Mouse (Mus musculus) adrenal gland, postnatal 25 days (tissue): ENCODE data around the gene Rbms3. TPM values are rescaled to one million over a fixed set of nuclear protein-coding genes. Genes with fewer than 3 reads are reported as not detected.

Source experiments
- DNase-seq: peaks from one replicate; pipeline ENCODE4 v3.0.0; 2021; ENCODE audit warnings: mixed read lengths
- total RNA-seq: library from RNA; stranded (reverse); gene quantifications from 2 replicates; pipeline ENCODE4 v1.2.3, GENCODE M21; 2021

The Rbms3 gene
- total RNA-seq, 1 experiment from 2014 or later, result 26.5 TPM

GRCm38 (mm10) chr9:116831386-116831785 is 798.3 kb downstream of the Rbms3 start:
- DNase-seq, result no peak

GRCm38 (mm10) chr9:116829929-116830328 is 799.8 kb downstream of the Rbms3 start:
- DNase-seq, result no peak

GRCm38 (mm10) chr9:116821601-116822000 is 808.1 kb downstream of the Rbms3 start:
- no peak for DNase-seq

DNA sequence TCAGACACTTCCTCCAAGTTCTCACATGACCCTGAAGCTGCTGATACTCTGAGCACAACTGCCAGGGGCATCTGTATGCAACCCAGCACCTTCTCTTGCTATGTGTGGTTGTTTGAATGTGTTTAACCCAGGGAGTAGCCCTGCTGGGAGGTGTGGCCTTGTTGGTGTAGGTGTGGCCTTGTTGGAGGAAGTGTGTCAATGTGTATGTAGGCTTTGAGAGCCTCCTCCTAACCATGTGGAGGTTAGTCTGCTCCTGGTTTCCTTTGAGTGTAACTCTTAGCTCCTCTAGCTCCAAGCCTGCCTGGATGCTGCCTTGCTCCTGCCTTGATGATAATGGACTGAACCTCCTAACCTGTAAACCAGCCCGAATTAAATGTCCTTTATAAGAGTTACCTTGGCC is 812.5 kb downstream of the Rbms3 start:
- DNase-seq, result no peak

DNA sequence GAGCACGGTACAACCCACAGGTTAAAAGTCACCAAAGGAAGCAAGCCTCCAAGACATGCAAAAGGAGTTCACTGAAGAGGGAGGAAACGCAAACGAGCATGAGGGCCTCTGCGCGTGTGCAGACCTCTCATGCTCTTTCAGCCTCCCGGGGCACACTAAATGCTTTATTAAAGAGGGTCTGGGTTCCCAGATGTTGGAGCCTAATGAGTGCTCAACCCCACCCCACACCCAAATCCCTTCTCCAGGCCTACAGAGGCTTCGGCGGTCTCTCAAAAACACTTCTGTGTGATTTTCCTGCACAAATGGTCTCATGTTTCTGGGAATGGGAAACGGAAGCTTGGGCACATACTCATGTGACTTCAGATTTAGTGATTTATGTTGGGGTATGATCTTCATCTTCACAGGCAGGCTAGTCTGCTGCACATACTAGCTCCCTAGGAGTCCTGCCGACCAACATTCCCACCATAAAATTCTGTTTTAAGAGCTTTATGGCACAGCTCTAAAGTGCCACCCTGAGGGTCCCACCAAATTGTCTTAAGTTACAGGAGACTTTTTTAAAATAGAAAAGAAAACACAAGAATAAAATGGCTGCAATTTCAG is 815.1 kb downstream of the Rbms3 start:
- no peak for DNase-seq

DNA sequence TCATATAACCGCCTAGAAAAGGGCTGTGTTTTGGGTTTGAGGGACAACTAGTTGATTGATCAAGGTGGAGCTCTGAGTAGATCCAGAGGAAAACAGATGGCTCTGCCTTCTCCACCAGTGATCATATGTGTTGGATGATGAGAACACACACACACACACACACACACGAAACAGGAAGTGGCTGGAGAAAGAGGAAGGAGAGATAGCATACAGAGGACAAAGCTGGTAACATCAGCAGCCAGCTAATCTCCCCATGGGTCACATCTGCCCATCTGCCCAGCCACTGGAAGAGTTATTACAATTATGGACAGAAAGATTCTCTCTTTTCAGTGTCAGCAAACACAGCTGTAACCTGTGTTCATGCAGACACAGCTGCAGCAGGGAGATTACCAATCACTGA is 816.3 kb downstream of the Rbms3 start:
- no peak for DNase-seq

- DNase-seq, result no peak
These were observed 820.5 kb downstream of the Rbms3 start for GRCm38 (mm10) chr9:116809260-116809659.

DNA sequence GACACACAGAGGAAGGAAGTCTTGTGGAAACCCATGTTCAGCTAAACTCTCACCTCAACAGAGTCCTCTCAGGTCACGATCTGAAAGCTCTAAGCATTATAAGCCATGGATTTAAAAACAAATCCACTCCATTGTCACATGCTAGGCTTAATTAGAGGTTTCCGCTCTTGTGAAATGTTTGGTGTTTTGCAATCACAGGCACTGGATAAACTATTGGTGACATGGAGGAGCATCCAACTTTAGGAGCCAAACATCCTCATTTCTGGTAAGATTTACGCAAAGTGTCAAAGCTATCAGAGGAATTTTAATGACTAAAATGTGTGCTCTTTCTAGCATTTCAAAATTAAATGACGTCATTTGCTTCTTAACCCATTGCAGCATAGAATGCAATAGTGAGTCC is 821.3 kb downstream of the Rbms3 start:
- DNase-seq, result no peak

- no peak for DNase-seq
These were observed 822.3 kb downstream of the Rbms3 start for GRCm38 (mm10) chr9:116807166-116808081.

GRCm38 (mm10) chr9:116803292-116803731 is 826.4 kb downstream of the Rbms3 start:
- no peak for DNase-seq

DNA sequence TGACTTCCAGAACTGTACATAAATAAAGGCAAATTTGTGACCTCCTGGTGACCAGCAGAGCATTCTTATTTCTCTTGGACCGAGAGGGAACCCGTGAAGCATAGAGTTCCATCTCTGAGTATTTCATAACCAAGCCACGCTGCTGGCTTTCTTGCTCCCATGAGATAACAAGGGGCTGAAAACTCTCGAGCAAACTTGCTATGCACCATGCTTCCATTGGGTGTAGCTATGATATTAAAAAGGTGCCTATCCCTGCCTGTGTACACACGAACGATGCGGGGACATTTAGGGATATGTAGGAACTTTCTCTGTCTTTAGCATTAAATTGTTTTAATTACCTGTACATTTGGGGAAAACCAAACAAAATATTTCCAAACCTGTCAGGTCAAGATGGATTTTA is 827.1 kb downstream of the Rbms3 start:
- DNase-seq, result no peak

- DNase-seq, result no peak
These were observed 834.3 kb downstream of the Rbms3 start for GRCm38 (mm10) chr9:116795240-116795955.

DNA sequence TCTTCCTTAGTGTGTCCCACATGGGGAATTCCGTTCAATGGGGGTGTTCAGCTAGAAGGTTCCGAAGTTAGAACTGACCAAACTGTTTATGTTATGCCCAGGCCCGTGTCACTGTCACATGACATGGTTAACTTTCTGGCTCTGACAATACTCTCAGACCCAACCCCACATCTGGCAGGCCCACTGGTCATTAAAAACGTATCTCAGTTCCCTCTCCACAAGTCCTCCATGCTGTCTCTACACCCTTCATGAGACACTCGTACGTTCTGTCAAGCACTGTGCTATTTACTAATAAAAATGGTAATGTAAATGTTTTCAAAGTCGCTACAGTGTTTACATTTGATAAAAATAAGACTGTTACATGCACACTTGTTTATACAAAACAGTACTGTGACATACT is 837.9 kb downstream of the Rbms3 start:
- DNase-seq, result no peak

GRCm38 (mm10) chr9:116786136-116787046 is 843.3 kb downstream of the Rbms3 start:
- no peak for DNase-seq

- DNase-seq, result no peak
These were observed 857.9 kb downstream of the Rbms3 start for GRCm38 (mm10) chr9:116771820-116772219.

DNA sequence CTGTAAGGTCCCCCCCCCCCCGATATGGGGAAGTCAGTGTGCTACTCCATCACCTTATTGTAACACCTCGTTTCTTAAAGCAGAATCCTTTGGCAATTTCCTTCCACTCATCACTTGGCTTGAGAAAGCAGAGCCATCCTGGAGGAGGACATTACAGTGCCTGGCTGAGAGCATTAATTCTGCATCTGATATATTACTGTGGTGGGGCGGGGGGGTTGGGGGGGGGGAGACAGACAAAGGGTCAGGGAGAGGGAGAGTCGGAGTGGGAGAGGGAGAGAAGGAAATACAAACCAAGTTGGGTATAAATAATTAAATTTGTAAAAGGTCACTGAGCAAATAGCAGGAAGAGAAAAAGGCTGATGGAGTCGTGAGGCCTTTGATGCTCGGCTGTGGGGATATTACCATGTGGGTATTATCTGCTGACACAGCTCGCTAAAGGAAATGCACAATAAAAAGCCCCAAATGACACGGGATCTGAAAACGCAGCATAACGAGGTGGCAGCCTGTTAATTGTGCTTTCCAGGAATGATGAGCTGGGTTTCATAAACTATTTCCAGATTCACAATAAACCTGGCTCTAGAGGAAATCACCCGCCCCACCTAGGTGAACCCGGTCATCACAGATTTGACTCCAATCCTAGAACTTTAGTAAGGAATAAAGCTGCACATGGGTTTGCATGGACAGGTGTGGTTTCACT is 860.2 kb downstream of the Rbms3 start:
- DNase-seq, result no peak

DNA sequence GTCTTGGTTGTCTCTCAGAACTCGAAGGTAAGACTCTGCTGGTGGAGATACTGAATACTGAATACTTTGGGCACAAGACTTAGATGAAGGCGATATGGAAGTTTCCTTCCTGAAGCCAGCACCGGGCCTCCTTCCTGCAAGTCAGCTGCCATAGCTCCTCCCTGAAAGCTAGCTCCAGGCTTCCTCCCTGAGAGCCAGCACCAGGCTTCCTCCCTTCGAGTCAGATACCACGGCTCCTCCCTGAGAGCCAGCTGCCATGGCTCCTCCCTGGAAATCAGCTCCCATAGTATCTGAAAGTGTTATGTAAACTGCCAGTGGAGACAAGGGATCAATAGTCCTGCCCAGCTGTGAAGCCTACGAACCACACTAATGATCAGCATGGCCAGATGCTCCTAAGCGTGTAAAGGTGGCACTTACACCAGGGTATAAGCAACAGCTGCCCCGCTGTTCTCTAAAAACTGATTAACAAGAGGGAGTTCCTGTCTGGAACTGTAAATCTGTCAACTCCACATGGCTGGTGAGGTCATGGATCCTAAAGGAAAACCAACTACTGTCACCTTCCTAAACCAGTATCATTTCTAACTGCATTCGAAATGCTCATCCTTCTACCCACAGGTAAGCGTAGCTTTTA is 867.2 kb downstream of the Rbms3 start:
- no peak for DNase-seq

DNA sequence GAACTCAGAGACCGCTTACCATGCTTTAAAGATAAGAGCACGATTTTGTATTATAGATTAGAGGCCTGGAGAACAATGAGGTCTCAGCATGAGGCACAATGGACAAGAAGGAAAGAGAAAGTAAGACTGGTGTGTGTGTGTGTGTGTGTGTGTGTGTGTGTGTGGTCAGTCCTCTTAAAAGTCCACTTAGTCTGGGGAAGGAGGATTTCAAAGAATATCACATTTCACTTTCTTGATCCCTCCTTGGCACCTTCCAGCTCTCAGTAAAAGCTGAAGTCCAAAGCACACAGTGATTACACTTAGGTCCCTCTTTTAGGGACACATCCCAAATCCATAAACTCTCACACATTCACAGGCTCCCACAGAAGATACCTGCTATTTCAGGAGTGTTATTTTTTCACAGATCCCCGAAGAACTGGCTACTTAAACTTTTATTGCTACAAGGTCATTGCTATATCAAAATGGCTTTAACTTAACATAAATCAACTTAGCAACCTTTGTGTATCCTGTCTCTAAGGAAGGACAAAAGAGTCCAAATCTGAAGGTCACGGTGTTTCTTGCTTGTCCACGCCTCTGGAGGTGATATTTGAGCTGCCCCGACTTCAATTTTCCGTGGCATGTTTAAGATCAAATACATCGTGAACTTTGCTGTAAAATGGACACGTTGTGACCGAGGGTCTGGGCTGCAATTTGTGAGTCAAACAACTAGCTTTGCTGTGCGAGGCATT is 880.7 kb downstream of the Rbms3 start:
- no peak for DNase-seq

- no peak for DNase-seq
These were observed 881.4 kb downstream of the Rbms3 start for GRCm38 (mm10) chr9:116748346-116748745.

DNA sequence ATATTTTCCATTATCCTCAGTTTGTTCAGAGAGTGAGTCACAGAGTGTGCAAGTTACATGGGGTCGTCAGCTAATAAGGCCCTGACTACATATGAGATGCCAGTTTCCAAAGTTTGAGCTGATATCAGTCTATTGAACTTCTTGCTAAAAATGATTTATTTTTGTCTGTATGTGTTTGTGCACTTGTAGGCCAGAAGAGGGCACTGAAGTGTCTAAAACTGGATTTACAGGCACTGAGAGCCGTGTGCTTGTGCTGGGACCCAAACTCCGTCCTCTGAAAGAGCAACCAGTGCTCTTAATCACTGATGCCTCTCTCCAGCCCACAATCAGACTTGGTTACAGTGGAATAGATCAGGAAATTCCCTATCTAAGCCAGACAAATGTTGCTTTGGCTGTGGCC is 882.8 kb downstream of the Rbms3 start:
- DNase-seq, result no peak
